Mouse (Mus musculus) heart, embryonic 14.5 days (tissue): ENCODE measurements around the gene Lingo2. TPM values are rescaled to one million over a fixed set of nuclear protein-coding genes. Genes with fewer than 3 reads are reported as not detected.

Source experiments
- ATAC-seq: fragments of 200-750 bp; cut with Nextera tagmentation; 2 replicates; pipeline ENCODE4 v1.8.0; 2017; ENCODE audit warnings: low read depth, moderate TSS enrichment; ENCODE audit not compliant: insufficient number of reproducible peaks, insufficient read depth, low FRiP score
- H3K27ac ChIP-seq, 2 experiments: fragments of 200-500 bp in 1 of 2; fragments of 300-500 bp in 1 of 2; sonication (generic) in 1 of 2; replicated peaks in 1 of 2; 2 replicates each; pipeline ENCODE4 v1.5.1; 2012 to 2014; ENCODE audit warnings: low read depth in 2 of 2, low read length in 2 of 2, control low read depth in 1 of 2, mild to moderate bottlenecking in 1 of 2, mixed read lengths in 1 of 2; ENCODE audit not compliant: control insufficient read depth in 1 of 2, insufficient read depth in 1 of 2
- H3K27me3 ChIP-seq: fragments of 300-500 bp; sonication (generic); 2 replicates; pipeline ENCODE4 v1.6.1; 2014; ENCODE audit warnings: mild to moderate bottlenecking, low read length, control low read depth; ENCODE audit not compliant: control insufficient read depth, insufficient read depth
- H3K36me3 ChIP-seq: fragments of 300-500 bp; sonication (generic); 2 replicates; pipeline ENCODE4 v1.6.1; 2014; ENCODE audit warnings: mild to moderate bottlenecking, control low read depth, low read length, mixed read lengths; ENCODE audit not compliant: control insufficient read depth, insufficient read depth
- H3K4me1 ChIP-seq, 2 experiments: fragments of 200-500 bp in 1 of 2; fragments of 300-500 bp in 1 of 2; sonication (generic) in 1 of 2; 2 replicates each; pipeline ENCODE4 v1.6.1; 2012 to 2014; ENCODE audit warnings: low read length in 2 of 2, control low read depth in 1 of 2, mixed read lengths in 1 of 2; ENCODE audit not compliant: control insufficient read depth in 2 of 2, insufficient read depth in 2 of 2
- H3K4me2 ChIP-seq: fragments of 300-500 bp; sonication (generic); 2 replicates; pipeline ENCODE4 v1.6.1; 2014; ENCODE audit warnings: mild to moderate bottlenecking, low read length
- H3K4me3 ChIP-seq, 2 experiments: fragments of 200-500 bp in 1 of 2; fragments of 300-500 bp in 1 of 2; sonication (generic) in 1 of 2; 2 replicates each; pipeline ENCODE4 v1.5.1; 2012 to 2014; ENCODE audit warnings: low read length in 2 of 2, mild to moderate bottlenecking in 2 of 2, control low read depth in 1 of 2, low read depth in 1 of 2, moderate library complexity in 1 of 2; ENCODE audit not compliant: control insufficient read depth in 1 of 2, insufficient read depth in 1 of 2
- H3K9ac ChIP-seq: fragments of 300-500 bp; sonication (generic); 2 replicates; pipeline ENCODE4 v1.6.1; 2014; ENCODE audit warnings: mild to moderate bottlenecking, low read length
- H3K9me3 ChIP-seq: fragments of 300-500 bp; sonication (generic); 2 replicates; pipeline ENCODE4 v1.6.1; 2016; ENCODE audit warnings: low read length, control low read depth; ENCODE audit not compliant: control insufficient read depth
- WGBS: fragments of 180-500 bp; shearing (Covaris S2); extraction: QIAGEN DNeasy Blood & Tissue Kit; methylation state at CpG from one replicate; pipeline ENCODE4 v1.1.7; 2014; 5-methylcytosine and 5-hydroxymethylcytosine counted together
- polyA plus RNA-seq: library from polyadenylated mRNA; unstranded; fragments of >200 nt; fragmentation: Nextera tagmentation; extraction: Ambion mirVana; gene quantifications from 2 replicates; pipeline ENCODE4 v1.2.1, GENCODE M21; 2014

Gene Lingo2
- polyA plus RNA-seq, 1 experiment from 2014 or later, result 0.39 TPM

DNA sequence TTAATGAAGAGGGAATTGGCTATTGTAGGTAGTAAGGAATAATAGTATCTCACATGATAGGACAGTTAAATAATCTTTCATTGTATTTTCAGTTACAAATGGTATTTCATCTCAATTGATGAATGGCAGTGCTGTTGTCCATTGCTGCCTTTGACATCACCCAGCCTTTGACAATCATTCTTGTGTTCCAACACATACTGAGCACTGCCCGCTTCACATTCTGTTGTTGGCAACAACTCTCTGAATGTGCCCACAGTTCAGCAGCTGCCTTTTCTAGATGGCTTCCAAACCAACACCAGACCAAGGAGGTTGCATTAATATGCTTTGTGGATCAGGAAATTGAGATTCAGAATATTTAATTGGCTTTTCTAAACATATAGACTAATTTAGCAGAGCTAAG lies 1130.8 kb downstream of the Lingo2 start:
- H3K27ac ChIP-seq, result no peak overlapping the region
- no peak overlapping the region for H3K4me2 ChIP-seq
- H3K9ac ChIP-seq, result no peak overlapping the region
- no peak overlapping the region for H3K4me3 ChIP-seq
- H3K9me3 ChIP-seq, result no peaks in the 10 kb centered on the region
- ATAC-seq, result no peak
- H3K27me3 ChIP-seq, result no peaks in the 10 kb centered on the region
- H3K4me1 ChIP-seq, result no peaks in the 10 kb centered on the region
- WGBS, result 94% methylated on average over 1 of the region's 1 CpGs
- H3K36me3 ChIP-seq, result no peaks in the 10 kb centered on the region

DNA sequence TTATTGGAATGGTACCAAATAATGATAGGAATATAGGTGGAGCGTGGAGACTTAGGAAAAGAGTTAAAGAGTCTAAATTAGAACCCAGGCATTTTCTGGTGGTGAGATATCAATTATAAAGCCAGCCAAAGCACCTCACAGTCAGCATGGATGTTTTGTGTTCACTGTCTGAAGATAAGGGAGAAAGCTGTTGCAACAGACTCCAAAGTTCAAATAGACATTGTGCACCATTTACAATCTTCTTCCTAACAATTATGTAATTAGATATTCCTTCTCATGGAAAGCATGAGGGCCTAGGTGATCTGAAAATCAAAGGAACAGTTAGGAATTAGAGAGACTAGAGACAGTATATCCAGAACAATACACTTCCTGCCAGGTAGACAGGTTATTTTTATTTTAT lies 1136.8 kb downstream of the Lingo2 start:
- no peak overlapping the region for H3K4me2 ChIP-seq
- no peak overlapping the region for H3K4me3 ChIP-seq
- H3K9ac ChIP-seq, result no peak overlapping the region
- no peak overlapping the region for H3K27ac ChIP-seq
- H3K36me3 ChIP-seq, result no peaks in the 10 kb centered on the region
- no peaks in the 10 kb centered on the region for H3K9me3 ChIP-seq
- H3K27me3 ChIP-seq, result no peaks in the 10 kb centered on the region
- no peak for ATAC-seq
- H3K4me1 ChIP-seq, result no peaks in the 10 kb centered on the region
- WGBS, result 83% methylated on average over 1 of the region's 1 CpGs

GRCm38 (mm10) chr4:35807497-35808210 lies 1143.9 kb downstream of the Lingo2 start:
- WGBS, result 72% methylated on average over 6 of the region's 6 CpGs

GRCm38 (mm10) chr4:35806881-35807464 lies 1144.6 kb downstream of the Lingo2 start:
- Histone ChIP-seq H3K9ac (no peak overlapping the region), H3K9me3 (no peaks in the 10 kb centered on the region), H3K27ac (no peak overlapping the region), H3K4me3 (no peak overlapping the region), H3K27me3 (no peaks in the 10 kb centered on the region), H3K36me3 (no peaks in the 10 kb centered on the region), H3K4me2 (no peak overlapping the region), H3K4me1 (no peaks in the 10 kb centered on the region)
- ATAC-seq, result no peak
- 80% methylated on average over 2 of the region's 2 CpGs for WGBS

More at GRCm38 (mm10) chr4:35807497-35808210, 1143.9 kb downstream of the Lingo2 start:
- no peak for ATAC-seq
- H3K9ac ChIP-seq, result no peak overlapping the region
- H3K4me2 ChIP-seq, result no peak overlapping the region
- no peaks in the 10 kb centered on the region for H3K27me3 ChIP-seq
- H3K4me1 ChIP-seq, result no peaks in the 10 kb centered on the region
- no peaks in the 10 kb centered on the region for H3K36me3 ChIP-seq
- H3K9me3 ChIP-seq, result no peaks in the 10 kb centered on the region
- no peak overlapping the region for H3K4me3 ChIP-seq
- H3K27ac ChIP-seq, result no peak overlapping the region

GRCm38 (mm10) chr4:35784255-35784921 lies 1167.2 kb downstream of the Lingo2 start:
- H3K9me3 ChIP-seq, result no peaks in the 10 kb centered on the region
- no peaks in the 10 kb centered on the region for H3K27me3 ChIP-seq
- H3K27ac ChIP-seq, result no peak overlapping the region
- H3K36me3 ChIP-seq, result no peaks in the 10 kb centered on the region
- H3K4me3 ChIP-seq, result no peak overlapping the region
- ATAC-seq, result no peak
- no peak overlapping the region for H3K4me2 ChIP-seq
- no peak overlapping the region for H3K9ac ChIP-seq
- H3K4me1 ChIP-seq, result no peaks in the 10 kb centered on the region
- 63% methylated on average over 5 of the region's 5 CpGs for WGBS

- H3K36me3 ChIP-seq, result no peaks in the 10 kb centered on the region
- H3K4me2 ChIP-seq, result no peak overlapping the region
- no peak overlapping the region for H3K9ac ChIP-seq
- no peaks in the 10 kb centered on the region for H3K27me3 ChIP-seq
- no peak overlapping the region for H3K4me3 ChIP-seq
- H3K27ac ChIP-seq, result no peak overlapping the region
- H3K9me3 ChIP-seq, result no peaks in the 10 kb centered on the region
- no peak for ATAC-seq
- H3K4me1 ChIP-seq, result no peaks in the 10 kb centered on the region
- WGBS, result 78% methylated on average over 7 of the region's 7 CpGs
Measured at GRCm38 (mm10) chr4:35770810-35771209, 1180.7 kb downstream of the Lingo2 start.

DNA sequence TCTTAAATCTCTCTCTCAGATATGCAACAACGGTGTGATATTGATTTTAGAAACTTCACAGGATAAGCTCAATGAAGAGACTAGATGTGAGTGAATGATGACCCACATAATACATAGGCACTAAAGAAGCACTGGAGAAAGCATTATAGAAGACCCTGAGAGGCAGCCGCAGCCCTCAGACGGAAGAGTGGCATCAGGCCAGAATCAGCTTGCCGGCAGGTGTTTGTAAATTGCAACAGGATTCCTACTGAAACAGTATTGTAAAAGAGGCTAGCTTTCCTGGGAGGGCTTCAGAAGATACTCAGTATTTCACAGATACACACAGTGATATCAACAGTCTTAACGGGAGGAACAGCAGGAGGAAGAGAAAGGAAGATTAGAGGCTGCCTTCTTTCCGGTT lies 1184.6 kb downstream of the Lingo2 start:
- H3K9ac ChIP-seq, result no peak overlapping the region
- H3K4me2 ChIP-seq, result no peak overlapping the region
- H3K4me1 ChIP-seq, result no peaks in the 10 kb centered on the region
- no peak overlapping the region for H3K27ac ChIP-seq
- H3K9me3 ChIP-seq, result no peaks in the 10 kb centered on the region
- no peaks in the 10 kb centered on the region for H3K27me3 ChIP-seq
- no peak for ATAC-seq
- no peaks in the 10 kb centered on the region for H3K36me3 ChIP-seq
- WGBS, result 65% methylated on average over 6 of the region's 6 CpGs
- H3K4me3 ChIP-seq, result no peak overlapping the region
